Mouse (Mus musculus) cerebellum, adult 11-12 months (tissue): ENCODE results near the gene Atp13a5.

ENCODE experiments used
- DNase-seq: peaks from one replicate; pipeline ENCODE4 v3.0.0; 2022

Atp13a5 gene

DNA sequence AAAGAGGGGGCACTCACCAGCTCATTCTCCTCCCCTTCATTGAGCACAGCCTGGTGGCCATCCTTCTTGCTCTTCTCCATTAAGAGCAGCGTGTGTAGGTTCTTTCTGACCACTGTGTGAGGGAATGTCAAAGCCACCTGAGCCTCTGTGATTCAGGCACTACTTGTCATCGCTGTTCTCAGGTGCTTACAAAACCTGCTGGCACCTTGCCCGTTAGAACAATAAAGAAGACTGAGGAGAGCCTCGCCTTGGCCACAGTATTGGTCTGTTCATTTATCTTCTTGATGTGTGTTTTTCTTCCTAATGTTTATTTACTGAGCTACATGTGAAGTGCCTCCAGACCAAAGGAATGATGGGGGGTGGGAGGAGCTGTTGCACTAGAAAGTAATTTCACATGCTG, at the start of gene Atp13a5:
TSS of gene Atp13a5 (minus strand) at position 275 of the 400 bp plus-strand sequence.
- no peak for DNase-seq

DNA sequence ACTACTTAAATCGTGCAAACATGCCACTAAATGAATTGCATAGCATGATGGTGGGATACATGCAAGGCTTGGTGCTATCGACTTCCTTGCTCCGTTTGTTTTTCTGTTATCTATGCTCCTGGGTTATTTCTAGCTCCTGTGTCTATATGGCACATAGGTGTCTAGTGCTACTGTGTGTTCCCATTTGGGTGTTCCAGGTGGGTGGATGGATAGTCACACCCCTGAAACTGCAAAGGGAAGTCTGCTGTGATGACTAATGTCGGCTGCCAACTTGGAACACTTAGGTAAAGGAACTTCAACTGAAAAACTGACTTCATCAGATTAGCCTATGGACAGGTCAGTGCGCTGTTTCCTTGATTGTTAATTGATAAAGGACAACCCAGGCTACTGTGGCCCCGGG, 36.3 kb upstream of the Atp13a5 start:
- no peak for DNase-seq

DNA sequence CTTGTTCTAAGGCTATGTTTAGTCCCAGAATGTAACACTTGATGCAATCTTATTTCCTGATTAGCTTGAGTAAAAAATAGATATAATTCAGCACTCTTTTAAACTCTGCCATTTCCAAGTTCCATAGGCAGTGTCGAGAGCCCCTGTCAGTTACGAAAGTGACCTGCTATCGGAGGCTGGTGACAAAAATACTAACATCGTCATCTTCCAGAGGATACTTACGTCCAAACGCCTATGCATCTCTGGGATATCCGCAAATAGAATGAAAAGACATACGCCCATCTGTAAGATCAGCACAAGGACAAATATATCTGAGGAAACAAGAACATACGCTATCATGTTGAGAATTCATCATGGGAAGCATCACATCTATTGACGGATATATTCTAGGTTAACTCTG, 28.8 kb upstream of the Atp13a5 start:
- DNase-seq = no peak

DNA sequence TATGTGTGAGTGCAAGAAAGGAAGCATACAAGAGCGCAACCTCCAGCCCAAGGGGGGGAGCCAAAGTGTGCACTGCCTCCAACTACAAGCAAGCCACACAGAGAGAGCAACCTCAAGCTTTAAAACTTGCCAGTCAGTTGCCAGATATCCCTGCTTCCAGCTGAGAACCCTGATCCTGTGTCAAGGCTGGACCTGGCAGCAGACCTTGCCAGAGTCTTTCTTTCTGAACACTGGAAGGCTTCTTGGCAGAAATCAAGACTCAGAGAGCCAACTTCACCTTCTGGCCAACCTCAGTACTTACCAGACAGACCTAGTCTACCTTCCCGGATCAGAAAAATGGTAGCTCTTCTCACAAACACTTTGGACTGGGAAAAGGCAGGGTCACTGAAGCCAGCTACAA, 20.5 kb upstream of the Atp13a5 start:
- peak; percentile 39 for DNase-seq

DNA sequence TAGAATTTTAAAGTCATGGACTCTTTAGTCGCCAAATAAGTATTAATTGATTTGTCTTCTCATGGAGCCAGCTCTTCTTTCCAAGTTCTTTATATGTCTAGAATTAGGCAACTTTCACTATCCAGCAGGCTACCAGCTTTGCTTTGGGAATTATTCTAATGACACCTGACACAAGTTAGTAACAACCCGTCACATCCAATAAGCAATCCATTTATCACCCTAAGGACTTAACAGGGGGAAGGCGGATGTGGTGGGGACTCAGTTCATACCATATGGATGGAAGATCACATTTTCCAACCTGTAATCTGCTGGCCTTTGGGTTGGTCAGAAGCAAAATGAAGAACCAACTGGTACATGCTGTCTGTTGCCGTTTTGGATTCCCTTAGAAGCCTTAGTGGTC, 6.2 kb upstream of the Atp13a5 start:
- DNase-seq = no peak

DNA sequence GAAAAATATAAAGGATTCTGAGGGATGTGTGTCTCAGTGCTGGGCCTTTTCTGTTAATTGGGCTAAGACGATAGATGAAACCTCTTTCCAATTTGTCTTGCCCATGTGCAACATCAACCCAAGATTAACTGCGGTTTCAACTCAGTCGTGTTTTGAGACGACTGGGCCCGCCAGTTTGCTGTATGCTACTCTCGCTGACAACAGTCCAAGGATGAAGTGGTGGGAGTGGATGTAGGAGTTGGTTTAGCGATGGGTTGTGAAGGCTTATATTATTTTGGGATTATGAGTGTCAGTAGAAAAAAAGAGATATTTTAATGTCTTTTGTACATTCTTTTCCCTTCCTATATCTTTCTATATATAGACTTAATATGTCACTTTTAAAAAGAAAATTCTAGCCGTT, 3.9 kb downstream of the Atp13a5 start:
- DNase-seq = no peak

DNA sequence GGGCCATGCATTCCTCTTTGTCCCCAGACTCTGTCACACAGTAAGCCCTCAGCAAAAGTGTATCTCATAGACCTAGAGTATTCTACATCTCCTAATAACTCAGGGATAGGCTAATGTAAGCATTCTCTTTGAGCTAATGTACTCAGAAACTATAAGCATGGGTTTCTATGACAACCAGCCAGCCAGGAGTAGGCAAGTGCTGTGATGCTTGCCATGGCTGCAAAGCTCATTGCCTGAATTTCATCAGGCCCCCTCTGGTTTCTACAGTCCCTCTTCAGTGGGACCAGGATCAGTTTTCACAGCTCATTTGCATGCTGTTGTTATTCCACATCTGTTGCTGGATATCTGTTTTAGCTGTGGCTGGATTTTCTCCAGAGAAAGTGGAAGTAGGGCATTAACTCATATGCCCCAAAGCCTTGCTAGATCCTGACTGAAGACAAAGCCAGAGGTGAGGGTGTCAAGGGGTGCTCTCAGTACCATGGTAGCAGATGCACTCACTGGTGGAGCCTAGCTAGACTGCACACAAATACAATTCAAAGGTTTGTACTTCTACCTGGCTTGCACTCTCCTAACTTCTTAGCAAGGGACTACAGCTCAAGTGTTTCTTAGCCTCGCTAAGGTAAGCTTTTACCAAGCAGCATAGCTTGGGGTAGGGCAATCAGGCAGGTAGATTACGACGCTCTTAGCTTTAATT, 47.0 kb downstream of the Atp13a5 start:
- no peak for DNase-seq

DNA sequence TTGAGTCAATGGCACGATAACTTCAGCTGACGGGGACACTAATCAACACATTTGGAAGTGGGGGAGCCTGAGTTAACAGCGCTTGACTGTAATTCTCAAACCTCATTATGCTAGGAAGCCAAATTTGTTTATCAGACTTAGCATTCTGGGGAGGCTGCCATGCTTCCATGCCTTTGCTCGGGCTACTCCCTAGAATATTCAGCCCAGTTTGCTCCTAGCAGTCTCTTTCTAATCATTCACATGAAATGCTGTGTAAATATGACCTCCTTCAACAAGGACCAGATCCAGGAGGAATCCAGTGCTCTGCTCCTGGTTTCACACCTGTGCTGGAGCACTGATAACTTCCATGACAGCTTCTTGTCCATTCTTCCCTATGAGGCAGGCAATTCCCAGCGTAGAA, 47.6 kb downstream of the Atp13a5 start:
- DNase-seq = no peak

DNA sequence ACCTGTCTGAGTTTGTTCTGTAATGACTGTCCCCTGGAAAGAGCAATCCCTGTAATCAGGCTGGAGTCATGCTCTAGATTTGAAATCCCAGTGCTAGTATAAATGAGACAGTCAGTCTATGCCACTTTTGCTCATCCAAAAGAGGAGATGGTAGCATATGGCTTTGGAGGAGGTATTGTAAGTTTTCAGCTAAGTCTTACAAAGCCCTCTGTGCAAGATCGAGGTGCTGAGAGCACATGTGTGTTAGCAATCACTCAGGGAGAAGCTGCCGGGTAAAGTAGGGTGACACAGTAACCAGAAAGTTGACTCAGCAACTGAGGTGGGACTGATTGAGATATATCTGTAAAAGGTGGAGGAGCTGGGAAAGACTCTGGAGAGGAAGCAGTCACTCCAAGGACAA, 49.3 kb downstream of the Atp13a5 start:
- DNase-seq = no peak

DNA sequence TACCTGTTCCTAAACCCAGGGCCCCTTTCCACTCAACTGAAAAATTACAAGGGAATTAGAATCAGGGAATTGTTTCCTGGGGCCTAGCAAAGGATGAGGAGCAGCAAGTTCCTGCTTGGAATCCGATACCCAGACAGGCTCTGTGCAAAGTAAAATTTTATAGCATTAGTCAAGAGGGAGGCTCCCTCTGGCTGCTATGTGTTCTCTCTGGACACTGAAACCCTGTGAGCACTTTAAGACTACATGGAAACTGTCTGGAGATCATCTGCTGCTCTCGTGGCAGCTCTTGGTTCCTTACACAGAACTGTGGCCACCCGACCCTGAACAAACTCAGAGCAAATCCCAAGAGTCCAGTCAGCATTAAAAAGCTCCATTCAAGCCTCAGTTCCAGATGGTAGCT, 50.6 kb downstream of the Atp13a5 start:
- no peak for DNase-seq

DNA sequence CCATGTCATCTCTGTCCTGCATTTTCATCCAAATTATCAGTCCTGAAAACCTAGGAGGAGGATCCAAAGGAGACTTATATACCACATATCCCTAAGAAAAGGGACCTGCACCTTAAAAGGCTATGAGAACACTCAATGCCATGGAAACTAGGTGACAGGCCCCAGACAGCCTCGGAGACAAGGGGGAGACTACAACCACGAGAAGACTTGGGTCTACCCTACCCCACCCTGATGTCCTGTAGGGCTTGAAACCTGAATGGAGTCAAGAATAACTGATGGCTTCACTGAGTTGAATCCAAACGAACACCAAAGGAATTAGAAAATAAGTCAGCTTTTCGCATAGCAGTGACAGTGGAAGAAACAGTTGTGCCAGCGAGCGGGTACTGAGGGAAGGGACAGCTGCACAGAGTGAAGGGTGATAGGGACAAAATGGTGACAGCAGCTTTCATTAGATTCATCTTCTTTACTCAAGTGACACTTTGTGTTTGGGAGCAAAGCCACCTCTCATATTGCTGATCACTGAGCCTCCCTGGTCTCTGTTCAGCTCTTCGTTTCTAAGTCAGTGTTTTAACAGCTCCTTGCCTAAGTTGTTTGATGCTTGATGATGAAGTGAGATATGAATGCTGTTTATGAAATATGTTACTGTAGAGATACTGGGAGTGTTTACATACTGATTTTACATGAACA, 53.2 kb downstream of the Atp13a5 start:
- DNase-seq = no peak

DNA sequence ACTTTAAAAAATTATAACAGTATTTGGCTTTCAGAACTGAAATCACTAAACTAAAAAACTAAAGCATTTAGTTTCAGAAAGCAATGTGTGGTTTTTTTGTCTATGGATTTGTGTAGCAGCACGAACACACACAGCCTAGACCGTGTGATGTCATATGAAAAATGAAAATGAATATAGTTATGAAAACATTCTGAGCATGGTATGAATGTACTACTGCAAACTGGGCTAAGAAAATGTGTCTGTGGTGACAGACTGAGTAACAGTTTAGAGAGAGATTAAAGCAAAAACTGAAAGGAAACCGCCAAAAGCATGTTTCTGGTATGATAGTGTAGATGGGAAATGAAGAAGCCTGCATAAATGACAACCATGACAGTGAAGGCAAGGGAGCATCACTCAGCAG, 57.8 kb downstream of the Atp13a5 start:
- DNase-seq = no peak

DNA sequence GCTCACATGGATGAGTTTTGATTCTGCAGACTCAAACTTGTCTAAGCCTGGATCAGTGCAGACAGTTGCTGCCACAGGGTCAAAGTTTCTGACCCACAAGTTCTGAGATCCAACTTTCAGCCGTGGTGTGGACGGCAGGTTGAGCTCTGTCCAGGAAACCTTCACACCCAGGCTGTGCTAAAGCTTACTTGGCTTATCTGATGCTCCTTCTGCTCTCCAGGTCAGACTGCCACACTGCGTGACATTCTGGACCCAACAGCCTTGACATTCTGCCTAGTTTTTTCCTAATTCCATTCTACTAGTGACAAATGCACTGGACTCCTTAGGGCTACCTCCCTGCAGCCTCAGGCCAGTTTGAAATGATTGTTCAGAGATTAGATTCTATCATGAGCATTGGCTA, 63.1 kb downstream of the Atp13a5 start:
- DNase-seq = no peak

DNA sequence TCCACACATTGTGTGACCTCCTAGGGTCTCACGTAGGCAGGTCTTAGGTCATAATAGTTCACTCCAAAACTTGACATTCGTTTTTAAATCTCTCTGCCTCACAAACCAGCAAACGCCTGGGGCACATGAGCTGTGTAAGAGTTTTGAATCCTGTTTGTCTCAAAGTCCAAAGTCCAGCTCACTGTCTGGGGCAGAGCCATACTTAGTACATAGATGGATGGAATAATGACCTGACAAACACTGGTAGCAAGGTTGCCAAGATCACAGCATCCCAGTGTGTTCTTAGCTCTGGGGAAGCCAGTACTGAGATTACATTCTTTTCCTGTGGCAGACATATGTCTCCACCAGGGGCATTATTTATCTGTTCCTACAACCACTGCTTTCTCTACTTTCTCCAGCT, 63.5 kb downstream of the Atp13a5 start:
- DNase-seq = no peak

DNA sequence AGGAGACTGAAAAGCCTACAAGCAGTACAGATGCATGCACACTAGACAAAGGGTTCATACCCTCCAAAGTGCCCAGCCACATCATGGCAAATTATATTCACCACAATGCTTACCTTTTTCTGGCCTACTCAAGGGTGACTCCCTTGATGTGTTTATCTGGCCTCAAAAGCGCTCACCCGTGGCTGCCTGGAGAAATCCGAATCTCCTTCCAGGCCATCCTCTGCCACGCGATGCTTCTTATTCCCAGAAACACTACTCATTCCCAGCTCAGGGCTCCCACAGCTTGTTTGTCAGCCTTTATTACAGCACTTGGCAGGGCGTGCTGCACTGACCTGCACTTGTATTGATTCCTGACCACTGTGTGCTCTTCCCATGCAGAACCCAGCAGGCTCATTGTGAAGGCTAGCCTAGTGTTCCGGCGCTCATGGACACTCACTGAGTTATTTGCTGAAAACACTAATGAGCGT, 80.9 kb downstream of the Atp13a5 start:
- DNase-seq = no peak

DNA sequence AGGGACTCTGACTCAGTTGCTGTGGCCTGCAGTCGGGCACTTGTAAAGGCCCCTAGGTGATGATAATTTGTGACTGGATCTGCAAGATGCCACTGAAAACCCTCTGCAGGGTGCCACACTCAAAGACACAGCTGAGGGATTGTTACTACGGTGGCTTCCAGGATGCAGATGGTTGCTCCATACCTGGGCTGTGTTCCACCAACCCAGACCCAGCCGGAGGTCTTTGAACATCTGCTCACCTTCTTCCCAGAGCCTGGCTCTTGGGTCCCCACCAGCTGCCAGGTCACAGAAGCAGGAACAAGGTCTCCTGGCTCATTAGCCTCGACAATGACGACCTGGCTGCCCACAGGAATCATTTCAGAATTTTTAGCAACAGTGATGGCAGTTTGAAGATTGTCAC, 97.8 kb downstream of the Atp13a5 start:
- DNase-seq = peak; percentile 12

DNA sequence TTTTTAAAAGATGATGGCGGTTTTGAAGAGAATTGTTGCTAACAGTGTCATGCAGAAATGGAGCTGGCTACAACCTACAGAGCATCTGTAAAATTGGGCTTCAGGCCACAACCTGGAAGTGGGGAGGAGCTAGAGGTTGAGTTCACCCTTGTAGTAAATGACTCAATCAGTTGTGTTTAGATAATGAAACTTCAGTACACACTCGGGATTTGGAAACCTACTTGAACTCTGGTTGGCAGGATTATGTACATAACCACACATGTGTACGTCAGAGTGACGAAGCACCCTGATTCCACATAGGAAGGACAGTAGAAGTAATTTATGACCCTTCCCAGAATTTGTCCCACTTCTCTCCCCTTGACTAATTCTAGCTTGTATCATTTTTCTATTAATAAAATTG, 124.2 kb downstream of the Atp13a5 start:
- no peak for DNase-seq

DNA sequence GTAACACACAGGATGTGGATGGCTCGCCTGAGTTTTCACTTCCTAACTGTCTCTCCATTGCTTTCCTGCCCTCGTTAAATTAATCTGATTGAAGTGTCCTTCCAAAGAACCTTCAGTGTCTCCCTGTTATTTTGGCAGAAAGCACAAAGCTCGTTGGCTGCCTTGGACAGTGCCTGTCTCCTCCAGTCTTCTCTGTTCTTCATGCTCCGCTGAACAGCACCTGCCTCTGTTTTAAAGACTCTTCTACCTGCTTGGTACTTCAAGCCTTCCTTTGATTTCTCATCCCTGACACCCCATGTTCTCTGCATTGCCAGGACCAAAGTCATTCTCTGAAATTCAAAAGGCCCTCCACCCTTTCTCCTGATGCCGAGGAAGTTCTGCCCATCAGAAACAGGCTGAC, 142.6 kb downstream of the Atp13a5 start:
- peak; percentile 19 for DNase-seq

DNA sequence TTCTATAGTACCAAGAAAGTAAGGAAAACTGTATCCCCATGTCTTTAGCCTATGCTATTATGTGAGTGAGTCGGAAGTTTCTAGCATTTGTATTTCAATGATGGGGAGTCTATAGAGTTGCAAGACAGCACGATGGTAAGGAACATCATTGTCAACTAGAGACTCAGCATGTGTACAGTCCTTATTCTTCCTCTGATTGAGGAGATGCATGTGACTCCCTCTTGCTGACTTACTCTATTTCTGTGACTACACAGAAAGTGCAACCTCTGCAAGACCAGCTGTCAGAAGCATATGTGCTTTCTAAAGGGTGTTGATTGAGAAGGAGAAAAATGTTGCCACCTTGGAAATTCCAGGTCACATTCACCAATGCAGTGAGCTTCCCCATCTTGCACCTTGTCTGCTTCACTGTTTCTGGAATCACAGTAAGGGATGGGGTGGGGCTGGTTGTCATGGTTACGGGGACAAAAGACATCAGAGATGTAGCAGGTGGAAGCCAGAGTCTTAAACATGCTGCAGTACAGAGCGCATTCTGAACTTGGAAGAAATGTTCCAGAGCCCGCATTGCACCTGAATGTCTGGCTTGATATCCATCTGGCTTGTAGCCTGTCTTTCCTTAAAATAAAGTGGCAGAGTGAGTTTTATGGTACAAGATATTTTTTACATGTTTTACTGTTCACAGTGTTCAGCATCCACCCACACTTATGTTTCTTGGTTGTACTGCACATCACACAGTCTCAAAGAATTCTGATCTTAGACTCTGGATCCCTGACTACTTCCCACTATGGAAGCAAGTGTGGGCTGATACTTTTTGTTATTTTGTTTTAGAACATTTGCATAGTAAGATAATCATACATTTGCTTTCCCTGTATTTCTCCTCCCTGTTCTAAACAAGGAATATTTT, 161.9 kb downstream of the Atp13a5 start:
- DNase-seq = no peak

DNA sequence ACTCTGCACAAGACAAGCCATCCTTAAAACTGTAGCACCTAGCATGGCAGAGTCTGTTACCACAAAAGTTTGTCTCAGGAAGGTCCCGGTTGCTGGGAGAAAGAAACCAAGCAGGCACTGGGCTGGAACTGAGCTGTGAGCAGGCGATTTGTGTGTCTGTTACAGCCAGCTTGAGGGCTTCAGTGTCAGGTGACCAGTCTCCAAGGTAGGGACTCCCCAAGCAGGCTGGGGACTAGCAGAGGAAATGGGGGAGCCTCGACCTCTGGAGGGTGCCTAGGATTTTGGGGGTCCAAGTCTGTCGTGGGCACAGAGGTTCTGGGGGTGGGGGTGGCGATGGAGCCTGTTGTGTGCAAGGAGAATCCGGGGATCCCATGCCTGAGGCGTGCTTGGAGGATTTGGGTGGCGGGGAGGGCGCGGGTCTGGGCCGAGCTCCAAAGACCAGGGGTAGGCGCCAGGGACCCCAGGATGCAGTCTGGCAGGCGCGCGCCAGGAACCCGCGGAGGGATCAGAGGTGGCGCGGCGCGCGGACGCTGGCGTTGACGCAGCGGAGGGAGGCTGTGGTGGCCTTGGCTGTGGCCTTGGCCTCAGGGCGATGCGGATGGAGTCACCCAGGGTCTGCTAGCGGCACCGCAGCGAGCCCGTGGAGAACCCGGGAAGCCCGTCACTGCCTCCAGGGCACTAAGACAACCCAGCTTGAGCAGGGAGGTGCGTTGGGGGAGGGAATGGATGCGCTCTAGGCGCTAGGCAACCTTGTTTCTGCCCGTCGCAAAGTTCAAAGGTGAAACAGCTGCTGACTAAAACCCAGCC, 168.7 kb downstream of the Atp13a5 start, which contains the start of gene Hrasls:
TSS of gene Hrasls (plus strand) at position 91 of the 807 bp plus-strand sequence.
- peak; percentile 68 for DNase-seq

DNA sequence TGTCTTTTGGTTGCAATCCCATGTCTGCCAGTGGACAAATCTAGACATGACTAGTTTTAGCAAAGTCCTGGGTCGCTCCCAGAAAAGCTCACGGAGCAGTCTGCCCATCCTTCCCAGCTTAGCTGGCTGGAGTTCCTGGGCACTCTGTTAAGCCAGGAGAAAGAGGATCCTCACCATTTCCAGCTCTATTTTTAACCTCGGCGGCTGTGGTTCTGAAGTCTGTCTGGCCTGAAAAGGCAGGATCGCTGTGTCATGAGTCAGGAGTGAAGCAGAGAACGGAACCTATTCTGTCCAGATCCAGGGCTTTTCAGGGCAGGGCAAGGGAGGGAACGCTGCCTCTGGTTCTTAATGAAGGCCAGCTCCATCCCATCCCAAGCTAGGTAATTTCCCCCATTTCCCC, 169.7 kb downstream of the Atp13a5 start:
- peak; percentile 54 for DNase-seq

DNA sequence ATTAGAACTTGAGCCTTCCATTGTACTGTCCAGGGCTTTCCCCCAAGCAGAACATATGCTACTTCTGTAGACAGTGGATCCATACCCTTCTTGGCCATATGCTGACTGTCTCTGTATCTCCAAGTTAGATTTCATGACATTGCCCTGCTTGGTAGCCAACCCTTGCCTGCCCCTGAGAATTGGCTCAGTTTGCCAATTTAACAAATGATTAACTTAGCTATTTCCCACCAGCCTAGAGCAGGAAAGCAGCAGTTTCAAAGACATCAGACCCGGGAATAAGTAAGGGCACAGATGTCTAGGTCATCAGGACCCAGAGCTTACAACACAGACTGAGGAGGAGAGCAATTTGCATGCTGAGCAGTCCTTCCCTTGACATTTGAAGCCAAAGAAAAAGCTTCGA, 173.0 kb downstream of the Atp13a5 start:
- DNase-seq = no peak

DNA sequence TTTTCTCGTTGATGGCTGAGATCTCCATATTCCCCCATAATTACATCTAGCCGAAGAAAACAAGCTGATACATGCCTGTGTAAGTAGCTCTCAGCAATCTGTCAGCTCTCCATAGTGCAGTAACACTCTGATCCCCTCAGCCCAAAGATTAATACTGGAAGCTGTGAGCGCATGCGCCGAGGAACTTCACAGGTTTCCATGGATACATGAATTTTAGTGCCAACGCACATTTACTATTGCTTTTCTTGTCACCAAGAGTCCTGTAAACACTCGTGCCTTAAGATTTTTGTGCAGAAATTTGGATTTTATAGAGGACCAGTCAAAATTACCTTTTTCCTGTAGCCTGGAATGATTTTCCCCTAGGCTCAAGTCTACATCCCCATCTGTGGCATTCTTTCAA, 173.7 kb downstream of the Atp13a5 start:
- DNase-seq = no peak
